Mouse (Mus musculus) right cerebral cortex, postnatal 36 days (tissue): ENCODE measurements at regions not wholly inside any gene's neighbourhood (a gene's known extent, or its start where the extent isn't known, plus 50 kb on each side); places are given as distances from the start of the nearest gene placed in this dataset.
A peak's percentile ranks its signal among the peaks of the same experiment; 100 is the strongest.

Experiments used
- DNase-seq, 2 experiments: peaks; one replicate each; pipeline ENCODE4 v3.0.0; 2022; ENCODE audit warnings: low spot score in 2 of 2, mixed read lengths in 1 of 2

DNA sequence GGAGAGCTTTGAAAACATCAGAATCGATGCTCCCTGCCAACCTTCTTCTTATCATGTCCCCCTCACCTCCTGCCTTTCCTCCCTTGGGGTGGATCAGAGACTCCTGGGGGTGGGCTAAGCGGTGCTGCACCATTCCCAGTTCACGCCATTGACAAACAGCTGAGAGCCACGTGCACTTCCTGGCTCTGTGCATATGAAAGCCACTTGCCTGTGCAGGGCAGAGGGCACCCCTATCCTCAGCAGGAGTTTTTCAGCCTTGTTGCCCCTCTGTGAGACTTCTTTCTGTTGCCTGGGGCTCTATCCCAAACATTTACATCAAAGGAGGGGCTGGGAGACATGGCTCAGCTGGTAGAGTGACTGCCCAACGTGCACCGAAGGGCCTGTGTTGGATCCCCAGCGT, 531.1 kb upstream of the Tbx3 start:
- no peak for DNase-seq

DNA sequence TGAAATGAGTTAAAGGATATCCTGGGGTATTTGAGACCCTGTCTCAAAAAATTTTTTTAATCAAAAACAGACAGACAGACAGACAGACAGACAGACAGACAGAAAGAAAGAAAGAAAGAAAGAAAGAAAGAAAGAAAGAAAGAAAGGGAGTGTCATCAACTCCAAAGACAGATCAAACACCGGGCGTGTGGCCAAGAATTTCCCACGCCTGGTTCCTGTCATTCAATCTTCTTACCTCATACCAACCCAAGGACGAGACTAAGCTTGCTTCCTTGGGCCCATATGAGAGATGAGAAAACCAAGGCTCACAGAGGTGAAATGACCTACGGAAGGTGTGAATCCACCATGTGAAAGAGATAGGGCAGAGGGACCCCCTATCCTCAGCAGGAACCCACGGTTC, 530.7 kb upstream of the Tbx3 start:
- no peak for DNase-seq

DNA sequence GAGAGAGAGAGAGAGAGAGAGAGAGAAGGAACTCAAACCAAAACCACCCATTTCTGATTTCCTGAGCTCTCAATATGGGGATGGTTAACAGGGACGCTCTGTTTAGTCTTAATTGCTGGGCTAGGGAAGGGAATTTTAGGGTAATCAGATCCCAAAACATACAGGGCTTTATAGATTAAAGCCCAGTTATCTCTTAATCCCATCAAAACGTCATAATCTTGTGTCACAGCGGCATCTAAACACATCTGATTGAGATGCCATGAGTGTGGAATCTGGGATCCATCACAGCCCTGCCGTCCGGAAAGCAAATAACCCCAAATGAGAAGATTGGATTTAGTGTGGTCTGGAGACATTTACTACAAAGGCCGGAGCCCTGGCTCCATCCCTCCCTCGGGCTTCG, 527.1 kb upstream of the Tbx3 start:
- DNase-seq, result no peak

DNA sequence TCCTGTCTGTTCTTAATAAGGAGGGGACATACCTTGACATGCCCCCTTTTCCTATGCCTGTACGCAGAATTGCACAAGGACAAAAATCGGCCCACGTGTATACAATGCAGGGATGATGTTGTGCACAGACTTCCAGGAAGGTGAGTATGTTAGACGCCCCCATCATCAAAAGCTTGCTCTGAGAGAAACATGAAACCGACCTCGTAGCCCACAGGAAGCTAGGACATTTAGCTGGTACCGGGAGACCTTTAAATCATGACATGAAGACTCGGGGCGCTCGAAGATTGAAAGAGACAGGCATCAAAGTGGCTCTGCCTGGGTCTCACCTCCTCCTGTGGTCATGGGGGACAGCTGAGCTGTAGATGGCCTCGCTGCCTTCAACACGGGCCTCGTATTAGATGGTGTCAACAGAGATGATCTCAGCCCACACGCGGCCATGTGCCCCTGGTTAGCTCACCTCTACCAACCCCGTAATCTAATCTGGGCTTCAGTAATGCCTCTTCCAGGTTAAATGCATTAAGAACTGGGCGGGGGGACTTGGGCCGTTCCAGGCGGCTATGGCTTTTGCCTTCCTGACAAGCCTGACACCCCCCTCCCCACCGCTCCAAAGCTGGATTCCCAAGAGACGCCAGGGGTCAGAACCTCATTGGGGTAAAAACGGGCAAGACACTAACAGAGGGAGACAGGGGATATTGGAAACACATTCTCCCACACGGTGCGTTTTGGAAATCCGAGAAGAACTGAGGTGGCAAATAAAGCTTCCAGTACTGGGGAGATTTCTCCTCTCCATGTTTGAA, 520.9 kb upstream of the Tbx3 start:
- DNase-seq, result no peak

DNA sequence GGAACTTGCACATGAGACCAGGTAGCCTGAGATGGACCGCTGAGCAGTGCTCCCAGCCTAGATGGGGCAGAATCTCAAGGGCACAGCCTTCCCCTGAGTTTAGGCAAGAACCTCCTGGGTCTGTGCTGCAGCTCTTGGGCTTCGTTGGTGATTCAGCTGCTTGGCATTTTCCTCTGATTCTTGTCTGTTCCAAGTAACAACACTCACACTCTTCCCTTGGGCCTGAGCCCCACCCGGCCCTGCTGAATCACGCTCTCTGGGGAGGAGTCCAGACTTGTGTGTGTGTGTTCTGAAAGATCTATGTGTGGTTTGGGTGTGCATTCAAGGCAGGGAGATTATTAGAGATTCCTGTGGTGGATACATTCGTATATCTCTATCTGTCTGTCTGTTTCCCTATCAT, 517.4 kb upstream of the Tbx3 start:
- DNase-seq, result no peak

DNA sequence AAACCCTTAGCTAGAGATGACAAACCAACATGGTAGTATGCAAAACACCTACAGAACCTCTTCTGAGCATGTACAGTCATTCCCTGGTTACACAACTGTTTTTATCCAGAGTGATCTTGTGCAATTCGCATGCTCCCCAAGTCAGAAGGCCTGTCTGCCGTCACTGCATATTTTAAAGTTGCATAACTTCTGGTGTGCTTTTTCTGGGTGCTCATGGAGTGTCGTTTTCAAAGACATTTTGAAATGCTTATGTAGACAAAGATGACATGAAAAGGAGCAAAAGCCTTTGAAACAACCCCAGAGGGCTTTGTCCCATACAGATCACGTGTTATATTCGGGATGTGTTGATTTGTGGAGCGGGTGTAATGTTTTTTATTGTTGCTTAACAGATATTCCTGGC, 513.8 kb upstream of the Tbx3 start:
- no peak for DNase-seq

DNA sequence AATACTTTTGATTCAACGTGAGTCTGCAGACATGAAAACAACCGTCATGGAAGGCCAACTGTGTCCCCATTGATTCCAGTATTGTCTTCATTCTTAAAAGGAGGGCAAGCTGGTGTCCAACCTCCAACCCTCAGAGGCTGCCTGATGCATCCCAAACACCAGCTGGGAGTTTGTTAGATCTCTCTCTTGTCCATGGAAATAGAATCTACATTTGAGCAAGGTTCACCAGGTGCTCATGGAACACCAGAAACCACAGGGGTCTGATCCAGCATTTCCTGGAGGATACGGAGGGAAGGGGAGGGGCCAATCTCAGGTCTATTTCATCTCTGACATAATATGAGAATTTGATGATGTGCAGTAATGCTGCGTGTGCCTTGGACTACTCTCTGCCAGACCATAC, 512.3 kb upstream of the Tbx3 start:
- no peak for DNase-seq

DNA sequence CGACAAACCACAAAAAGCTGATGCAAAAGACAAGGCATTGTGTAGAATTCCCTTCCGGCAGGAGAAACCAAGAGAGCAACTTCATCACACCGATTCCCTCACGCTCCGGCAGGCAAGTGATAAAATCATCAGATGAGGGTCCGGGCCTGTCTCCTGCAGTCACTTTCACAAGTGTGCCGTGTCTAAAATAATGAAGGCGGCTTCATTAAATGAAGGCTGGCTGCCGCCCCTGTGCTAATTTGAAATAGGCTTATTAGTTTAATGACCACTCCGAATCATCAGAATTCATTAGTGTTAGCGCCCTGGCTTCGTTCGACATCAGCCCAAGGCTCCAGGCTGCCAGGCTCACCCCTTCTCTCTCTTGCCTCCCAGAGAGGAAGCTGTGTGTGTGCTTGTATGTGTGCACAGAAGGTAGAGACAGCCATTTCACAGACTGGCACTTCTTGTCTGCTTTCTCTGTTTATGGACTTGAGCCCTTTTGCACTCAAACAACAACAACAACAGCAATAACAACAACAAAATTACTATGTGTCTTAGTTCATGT, 508.3 kb upstream of the Tbx3 start:
- no peak for DNase-seq

DNA sequence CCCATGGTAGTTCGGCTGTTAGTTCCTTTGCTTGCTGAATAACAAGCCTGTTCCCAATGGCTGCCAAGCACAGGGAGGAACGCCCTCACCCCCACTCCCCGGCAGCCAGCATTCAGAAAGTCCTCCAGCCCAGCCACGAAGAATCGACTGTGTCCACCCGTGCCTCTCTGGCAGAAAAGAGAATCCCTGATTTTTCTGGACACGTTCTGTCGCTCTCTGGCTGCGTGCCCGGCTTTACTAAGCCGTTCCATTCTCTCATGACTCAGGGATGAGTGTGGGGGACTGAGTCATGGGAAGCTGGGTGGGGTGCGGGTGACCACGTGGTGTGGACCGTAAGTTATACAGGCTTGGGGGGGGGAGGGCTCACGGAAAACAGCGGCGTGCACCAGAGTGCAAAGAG, 502.8 kb upstream of the Tbx3 start:
- DNase-seq, result peak; percentile 80 to 84

DNA sequence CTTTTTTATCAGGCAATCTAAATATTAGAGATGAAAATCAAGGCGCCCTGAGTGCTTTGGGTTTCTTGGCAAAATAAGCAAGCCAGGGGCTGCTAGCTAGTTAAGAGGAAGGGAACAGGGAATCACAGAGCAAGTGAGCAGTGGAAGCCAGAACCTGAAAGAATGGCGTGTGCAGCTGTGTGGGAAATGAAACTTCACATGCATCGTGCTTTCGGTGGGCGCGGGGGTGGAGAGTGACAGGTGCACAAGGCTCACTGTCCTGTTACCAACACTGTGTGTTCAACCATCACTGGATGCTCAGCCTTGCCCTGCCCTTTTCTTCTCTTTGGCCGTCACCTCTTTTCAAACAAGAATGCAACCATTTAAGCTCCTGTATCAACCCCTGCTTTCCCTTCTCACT, 501.2 kb upstream of the Tbx3 start:
- DNase-seq, result no peak

DNA sequence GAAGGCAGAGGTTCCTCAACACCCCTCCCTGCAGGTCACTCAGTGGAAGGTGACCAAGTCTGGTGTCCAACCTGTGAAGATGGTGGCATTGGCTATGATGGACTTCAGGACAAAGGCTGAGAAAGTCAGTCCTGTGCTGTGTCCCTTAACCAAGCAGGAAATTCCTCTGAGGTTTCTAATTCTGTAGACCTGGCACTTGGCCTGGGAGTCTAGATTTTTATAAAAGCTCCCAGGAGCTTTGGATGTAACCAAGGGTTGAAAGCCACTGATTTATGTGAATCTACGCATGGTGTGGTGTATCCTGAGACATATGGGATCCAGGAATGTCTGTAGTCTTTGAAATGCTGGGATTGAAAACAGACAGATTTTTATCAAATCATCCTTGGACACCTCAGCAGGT, 498.8 kb upstream of the Tbx3 start:
- no peak for DNase-seq

DNA sequence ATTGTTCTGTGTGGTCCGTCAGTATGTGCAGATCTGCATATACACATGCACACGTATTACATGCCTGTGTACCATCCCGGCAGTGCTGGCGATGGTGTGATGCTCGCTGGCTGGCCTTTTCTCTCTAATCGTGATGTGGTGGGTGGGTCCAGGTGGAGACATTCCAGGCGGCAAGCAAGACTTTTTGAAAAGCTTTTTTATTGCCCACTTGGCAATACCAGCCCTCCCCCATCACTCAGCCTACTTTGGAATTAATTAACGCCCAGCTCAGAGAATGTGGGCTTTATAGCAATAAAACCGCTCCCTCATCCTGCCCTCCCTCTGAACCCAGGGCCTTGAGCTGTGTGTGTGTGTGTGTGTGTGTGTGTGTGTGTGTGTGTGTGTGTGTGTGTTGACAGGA, 491.7 kb upstream of the Tbx3 start:
- no peak for DNase-seq

DNA sequence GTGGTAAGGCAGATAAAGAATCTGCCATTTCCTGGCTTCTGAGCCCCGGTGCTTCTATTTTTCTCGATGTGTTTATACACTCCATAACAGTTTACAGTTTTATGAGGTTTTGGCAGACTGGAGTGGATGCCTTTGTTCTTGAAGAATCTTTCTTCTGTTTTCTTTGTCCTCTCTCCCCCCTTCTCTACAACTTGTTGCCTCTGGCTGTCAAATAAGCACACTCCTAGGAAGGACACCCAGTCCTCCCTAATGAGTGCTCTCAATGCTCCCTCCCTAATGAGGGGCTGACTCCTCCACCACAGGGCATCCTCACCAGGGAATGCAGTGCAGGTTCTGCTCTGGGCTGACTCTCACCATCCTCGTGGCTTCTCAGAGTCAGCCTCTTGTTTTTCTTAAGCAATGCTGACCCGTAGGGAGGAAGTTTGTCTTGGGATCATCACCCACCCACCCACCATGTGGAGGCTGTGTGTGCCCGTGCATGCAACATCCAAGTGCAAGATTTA, 486.9 kb upstream of the Tbx3 start:
- no peak for DNase-seq

DNA sequence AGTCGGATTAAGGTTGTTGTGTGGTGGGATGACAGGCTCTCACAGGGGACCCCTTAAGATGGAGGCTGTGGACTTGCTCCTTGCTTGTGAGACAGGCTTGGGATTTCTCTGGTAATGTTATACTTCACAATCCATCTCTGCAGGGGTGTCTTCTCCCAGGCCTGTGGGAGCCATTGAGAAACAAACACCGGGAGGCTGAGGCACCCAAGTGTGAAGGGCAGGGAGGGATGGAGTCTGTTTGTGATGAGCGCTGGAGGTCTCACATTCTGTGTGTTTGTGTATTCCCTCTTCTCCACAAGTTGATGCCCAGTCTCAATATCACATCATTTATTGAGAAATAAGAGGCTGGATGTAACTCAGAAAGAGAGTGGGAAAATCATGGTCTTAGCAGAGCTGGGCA, 483.9 kb upstream of the Tbx3 start:
- no peak for DNase-seq

DNA sequence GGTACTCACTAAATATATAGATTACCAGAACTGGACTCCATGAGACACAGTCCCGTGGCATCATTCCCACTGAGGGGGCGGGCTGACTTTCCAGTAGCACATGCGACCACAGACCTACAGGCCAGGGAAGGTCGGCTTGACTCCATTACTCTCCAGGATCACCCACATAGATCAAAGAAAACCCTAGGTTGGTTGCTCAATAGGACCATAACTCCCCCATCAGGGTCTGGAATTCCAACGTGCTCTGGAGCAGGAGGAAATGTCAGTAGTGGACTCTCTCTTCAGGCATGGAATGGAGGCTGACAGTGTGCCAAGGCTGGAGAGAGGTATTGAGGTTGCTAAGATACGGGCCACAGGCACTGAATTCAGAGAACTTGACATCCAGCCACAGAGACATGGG, 482.0 kb upstream of the Tbx3 start:
- no peak for DNase-seq

DNA sequence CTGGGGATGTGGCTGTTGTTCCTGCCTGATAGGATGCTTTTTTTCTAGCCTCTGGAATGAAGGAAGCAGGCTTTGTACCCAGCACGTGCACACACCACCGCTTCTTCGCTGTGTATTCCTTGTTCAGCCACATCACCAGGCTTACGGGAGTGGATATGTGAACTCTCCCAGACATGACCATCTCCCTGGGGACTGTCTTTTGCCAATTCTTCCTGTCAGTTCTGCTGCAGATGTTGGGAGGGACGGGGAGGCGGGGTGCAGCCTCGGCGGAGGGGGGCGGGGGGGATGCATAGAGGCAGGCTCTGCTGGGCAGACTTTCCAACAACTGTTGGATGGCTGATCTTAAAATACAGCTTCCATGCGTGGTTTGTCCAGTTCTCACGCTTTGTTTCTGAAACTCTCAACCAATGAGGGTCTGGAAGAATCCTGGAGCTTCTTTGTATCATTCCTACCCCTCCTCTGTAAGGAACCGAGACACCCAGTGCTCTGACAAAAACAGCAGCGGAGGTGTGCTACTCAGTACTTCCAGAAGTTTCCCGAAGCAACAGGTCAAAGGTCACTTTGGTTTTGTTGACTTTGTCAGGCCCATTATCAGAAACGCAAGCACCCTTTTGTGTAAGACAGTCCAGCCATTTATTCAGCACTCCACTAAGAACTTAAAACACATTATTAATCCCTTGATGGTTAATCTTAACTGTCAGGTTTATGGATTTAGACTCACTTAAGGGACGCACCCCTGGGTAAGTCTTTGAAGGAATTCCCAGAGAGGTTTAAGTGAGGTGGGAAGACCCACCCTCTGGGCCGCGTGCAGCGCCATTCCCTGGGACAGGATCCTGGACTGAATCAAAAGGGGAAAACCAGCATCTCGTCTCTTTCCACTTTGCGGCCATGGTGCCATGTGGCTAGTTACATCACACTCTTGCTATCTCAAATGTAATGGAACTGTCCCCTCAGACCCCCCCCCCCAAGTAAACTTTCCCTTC, 476.5 kb upstream of the Tbx3 start:
- DNase-seq, result no peak

DNA sequence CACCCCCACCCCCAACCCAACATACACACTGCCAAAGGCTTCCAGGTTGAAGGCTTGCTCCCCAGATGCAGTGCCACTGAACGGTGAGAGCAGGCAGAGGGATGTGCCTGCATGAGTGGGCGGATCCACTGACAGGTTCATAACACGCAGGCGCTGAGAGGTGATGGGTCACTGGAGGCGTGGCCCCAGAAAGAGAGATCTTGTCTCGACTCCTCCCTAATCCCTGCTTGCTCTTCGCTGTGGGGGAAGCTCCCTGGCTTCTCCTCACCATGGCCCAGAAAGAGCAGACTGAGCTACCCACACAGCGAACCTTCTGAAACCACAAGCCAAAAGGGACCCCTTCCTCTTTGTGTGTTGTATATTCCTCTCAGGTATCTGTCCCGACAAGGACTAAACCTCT, 470.6 kb upstream of the Tbx3 start:
- no peak for DNase-seq

DNA sequence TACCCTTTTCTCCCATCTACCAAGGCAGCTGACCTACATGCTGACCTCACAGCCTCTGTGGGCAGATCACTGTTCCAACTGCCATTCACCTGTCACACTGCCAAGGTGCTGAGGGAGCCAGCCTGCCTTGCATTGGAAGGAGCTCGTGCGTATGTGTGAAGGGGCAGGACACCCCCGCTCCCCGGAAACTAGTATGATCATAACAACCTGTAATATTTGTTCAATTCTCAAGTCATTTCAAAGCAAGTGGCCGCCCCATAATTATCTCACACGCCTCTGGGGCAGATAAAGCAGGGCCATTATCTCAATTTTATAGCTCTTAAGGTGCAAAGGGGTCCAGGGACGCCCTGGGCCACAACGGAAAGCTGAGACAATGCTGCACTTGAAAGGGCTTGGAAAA, 469.2 kb upstream of the Tbx3 start:
- DNase-seq, result no peak

DNA sequence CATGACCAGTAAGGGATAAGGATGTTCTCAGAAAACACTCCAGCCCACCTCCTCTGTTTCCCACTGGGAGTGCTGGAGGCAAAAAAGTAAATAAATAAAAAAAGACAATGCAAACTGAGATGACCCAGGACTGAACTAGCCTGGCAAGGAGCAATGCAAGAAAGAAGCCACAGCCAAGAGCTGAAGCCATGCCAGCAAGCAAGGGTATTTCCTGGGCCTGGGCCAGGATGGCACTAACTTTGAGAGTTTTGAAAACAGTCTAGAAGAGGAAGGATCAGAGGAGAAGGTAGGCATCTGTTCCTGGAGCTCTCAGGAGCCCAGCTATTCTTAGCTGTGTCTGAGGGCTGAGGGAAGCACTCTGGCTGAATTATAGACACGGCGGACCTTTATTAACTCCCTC, 465.7 kb upstream of the Tbx3 start:
- DNase-seq, result no peak

DNA sequence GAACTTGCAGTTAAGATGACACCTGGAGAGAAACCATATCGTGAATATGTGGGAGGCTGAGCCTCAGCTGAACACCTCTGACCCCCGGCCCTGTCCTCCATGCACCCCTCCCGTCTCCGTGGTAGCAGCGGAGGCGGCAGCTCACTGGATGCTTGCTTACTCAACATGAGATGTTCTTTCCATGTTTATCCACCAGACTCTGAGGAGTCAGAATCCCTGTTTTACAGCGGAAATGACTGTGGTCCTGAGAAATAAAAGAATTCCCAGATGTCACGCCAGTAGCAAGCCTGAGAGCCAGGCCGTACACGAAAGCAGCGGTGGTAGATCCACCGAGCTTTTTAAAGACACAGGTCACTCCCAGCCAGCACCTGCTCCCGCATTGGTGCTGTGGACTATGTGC, 462.4 kb upstream of the Tbx3 start:
- DNase-seq, result no peak

DNA sequence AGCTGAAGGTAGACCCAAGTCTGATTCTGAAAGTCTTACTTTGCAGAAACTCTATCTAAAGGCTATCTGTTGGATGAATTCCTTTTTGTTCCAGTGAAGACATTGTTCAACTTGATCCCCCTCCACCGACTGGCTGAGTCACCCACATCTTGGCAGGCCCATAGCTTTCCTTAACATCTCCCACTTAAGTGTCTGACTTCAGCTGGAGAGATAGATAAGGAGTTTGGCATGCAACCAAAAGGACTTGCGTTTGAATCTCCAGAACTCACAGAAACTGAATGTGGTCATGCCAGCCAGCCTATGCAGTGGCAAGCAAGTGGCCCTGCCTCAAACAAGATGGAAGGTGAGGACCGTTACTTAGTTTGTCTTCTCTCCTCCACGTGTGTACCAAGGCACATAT, 457.3 kb upstream of the Tbx3 start:
- DNase-seq, result peak; percentile 24 to 31

DNA sequence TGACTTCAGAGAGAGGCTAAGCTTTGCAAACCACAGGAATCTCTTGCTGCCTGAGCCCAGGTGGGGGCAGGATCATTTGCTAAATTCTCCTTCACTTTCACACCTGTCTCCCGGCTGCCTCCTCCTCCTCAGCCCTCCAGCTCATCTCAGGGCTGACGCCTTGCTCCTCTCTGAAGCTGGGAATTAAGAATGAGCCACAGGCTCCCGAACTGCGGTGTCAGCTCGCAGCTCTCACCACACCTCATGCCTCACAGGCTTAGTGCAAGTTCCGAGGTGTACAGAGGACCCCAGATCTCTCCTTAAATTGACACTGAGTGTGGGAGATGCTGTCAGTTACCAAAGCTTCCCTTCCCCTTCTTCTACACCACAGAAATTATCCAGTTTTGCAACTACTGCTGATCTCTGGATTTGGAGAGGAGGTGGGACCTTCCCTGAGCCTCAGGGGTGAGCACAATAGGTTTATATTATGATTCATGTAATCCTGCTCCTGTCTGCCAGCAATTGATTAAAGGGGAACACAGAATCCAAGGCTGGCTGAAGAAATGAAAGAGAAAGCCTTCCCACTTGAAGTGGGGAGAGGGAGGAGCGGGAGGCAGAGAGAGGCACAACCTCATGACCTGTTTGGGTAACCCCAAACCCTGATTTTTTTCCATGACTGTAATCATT, 456.6 kb upstream of the Tbx3 start:
- peak in 1 of 2 experiments; percentile 4 for DNase-seq
